Mouse (Mus musculus) stomach, embryonic 16.5 days (tissue): Measurements from ENCODE around the gene Stk11. TPM values are rescaled to one million over a fixed set of nuclear protein-coding genes. Genes with fewer than 3 reads are reported as not detected.

ENCODE experiments used
- ATAC-seq: fragments of 200-750 bp; cut with Nextera tagmentation; 2 replicates; pipeline ENCODE4 v1.8.0; 2017; ENCODE audit warnings: moderate number of reproducible peaks, moderate TSS enrichment; ENCODE audit not compliant: insufficient read depth, low FRiP score
- H3K27ac ChIP-seq: fragments of 300-500 bp; sonication (generic); 2 replicates; pipeline ENCODE4 v1.5.1; 2014; ENCODE audit warnings: low read length
- H3K27me3 ChIP-seq: fragments of 300-500 bp; sonication (generic); 2 replicates; pipeline ENCODE4 v1.6.1; 2014; ENCODE audit warnings: low read length, control low read depth, mixed read lengths; ENCODE audit not compliant: control insufficient read depth, insufficient read depth
- H3K36me3 ChIP-seq: fragments of 300-500 bp; sonication (generic); 2 replicates; pipeline ENCODE4 v1.6.1; 2014; ENCODE audit warnings: low read length; ENCODE audit not compliant: control insufficient read depth, insufficient read depth
- H3K4me1 ChIP-seq: fragments of 300-500 bp; sonication (generic); 2 replicates; pipeline ENCODE4 v1.6.1; 2014; ENCODE audit warnings: low read length, control low read depth, mixed read lengths; ENCODE audit not compliant: control insufficient read depth, insufficient read depth
- H3K4me2 ChIP-seq: fragments of 300-500 bp; sonication (generic); 2 replicates; pipeline ENCODE4 v1.6.1; 2014; ENCODE audit warnings: low read depth, low read length, mixed read lengths
- H3K4me3 ChIP-seq: fragments of 300-500 bp; sonication (generic); replicated peaks from 2 replicates; pipeline ENCODE4 v1.5.1; 2014; ENCODE audit warnings: mild to moderate bottlenecking, low read length
- H3K9ac ChIP-seq: fragments of 300-500 bp; sonication (generic); 2 replicates; pipeline ENCODE4 v1.6.1; 2014; ENCODE audit warnings: low read length
- H3K9me3 ChIP-seq: fragments of 300-500 bp; sonication (generic); replicated peaks from 2 replicates; pipeline ENCODE4 v1.6.1; 2016; ENCODE audit warnings: low read length, control low read depth; ENCODE audit not compliant: control insufficient read depth
- WGBS: fragments of 180-500 bp; shearing (Covaris S2); extraction: QIAGEN DNeasy Blood & Tissue Kit; methylation state at CpG from one replicate; pipeline ENCODE4 v1.1.7; 2014; 5-methylcytosine and 5-hydroxymethylcytosine counted together
- polyA plus RNA-seq: library from polyadenylated mRNA; unstranded; fragments of >200 nt; fragmentation: Nextera tagmentation; extraction: Ambion mirVana; gene quantifications from 2 replicates; pipeline ENCODE4 v1.2.1, GENCODE M21; 2015

The Stk11 gene
- polyA plus RNA-seq, 1 experiment from 2014 or later, result 14.5 TPM

DNA sequence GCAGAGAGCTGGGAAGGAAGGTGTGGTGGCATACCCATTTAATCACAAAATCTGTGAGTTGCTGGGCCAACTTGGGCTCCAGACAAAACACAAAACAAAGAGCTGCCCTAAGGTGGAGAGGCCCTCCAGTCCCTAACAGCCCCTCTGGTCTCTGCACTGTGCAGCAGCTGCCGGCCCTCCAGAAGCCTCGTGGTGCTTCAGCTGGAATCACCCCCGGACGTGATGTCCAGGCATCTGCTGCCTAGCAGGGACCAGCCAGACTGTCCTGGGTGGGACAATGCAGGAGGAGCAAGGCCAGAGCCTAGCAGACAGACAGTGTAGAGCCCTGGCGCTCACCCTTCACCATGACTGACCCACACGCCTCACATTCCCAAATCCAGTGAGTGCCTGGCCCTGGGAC is 24.1 kb upstream of the Stk11 start:
- ATAC-seq, result no peak

DNA sequence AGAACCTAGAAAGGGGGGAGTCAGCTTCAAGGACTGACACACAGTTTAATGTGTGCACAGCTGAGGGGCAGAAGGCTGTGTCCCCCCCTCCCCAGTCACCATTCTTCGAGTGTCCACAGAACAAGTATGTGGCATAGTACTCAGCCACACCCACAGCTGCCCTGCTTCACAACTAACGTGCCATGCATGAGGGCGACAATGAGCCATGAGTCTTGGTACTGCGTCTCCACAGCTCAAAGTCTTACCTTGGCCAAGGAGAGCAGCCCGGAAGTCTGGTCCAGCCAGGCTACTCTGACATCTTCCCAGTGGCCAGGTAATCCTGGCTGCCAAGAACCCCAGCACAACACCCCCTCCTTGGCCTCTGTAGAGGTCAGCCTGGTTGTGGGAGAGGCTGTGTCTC is 22.9 kb upstream of the Stk11 start:
- ATAC-seq, result no peak
- no peaks in the 10 kb centered on the region for H3K9me3 ChIP-seq
- H3K36me3 ChIP-seq, result no peaks in the 10 kb centered on the region
- H3K27ac ChIP-seq, result no peak overlapping the region
- H3K9ac ChIP-seq, result no peak overlapping the region
- H3K4me3 ChIP-seq, result no peak overlapping the region
- no peak overlapping the region for H3K4me2 ChIP-seq
- H3K4me1 ChIP-seq, result peaks cover 23% of the 10 kb centered on the region
- 73% methylated on average over 5 of the region's 5 CpGs for WGBS
- H3K27me3 ChIP-seq, result no peaks in the 10 kb centered on the region

More for the DNA sequence above, 24.1 kb upstream of the Stk11 start:
- H3K4me1 ChIP-seq, result peaks cover 16% of the 10 kb centered on the region; the same call in 1 of the 2 replicates
- no peak overlapping the region for H3K9ac ChIP-seq
- H3K27me3 ChIP-seq, result no peaks in the 10 kb centered on the region
- H3K36me3 ChIP-seq, result no peaks in the 10 kb centered on the region
- peak overlapping the region; percentile 15 for H3K27ac ChIP-seq
- no peak overlapping the region for H3K4me2 ChIP-seq
- H3K4me3 ChIP-seq, result no peak overlapping the region
- WGBS, result 92% methylated on average over 6 of the region's 6 CpGs
- H3K9me3 ChIP-seq, result no peaks in the 10 kb centered on the region

DNA sequence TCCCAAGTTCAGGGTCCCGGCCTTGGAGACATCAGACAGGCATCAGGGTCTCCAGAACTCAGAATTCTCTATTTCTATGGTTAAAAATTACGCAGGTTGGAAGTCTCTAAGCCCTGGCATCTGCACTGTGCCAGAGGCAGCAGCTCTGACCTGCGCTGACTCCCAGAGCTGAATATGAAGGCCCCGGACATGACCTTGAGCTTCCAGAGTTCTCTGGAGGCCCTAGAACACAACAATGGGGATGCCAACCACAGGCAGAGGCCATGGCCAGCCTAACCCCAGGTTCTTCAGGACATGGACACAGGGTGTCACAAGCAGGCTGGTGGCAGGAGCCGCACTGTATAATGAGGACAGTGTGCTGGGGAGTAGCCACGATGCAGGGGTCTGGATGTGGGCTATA is 21.5 kb upstream of the Stk11 start:
- H3K4me3 ChIP-seq, result no peak overlapping the region
- H3K27me3 ChIP-seq, result no peaks in the 10 kb centered on the region
- no peaks in the 10 kb centered on the region for H3K36me3 ChIP-seq
- no peaks in the 10 kb centered on the region for H3K9me3 ChIP-seq
- H3K4me1 ChIP-seq, result peaks cover 30% of the 10 kb centered on the region
- no peak overlapping the region for H3K27ac ChIP-seq
- no peak for ATAC-seq
- 87% methylated on average over 6 of the region's 6 CpGs for WGBS
- no peak overlapping the region for H3K4me2 ChIP-seq
- H3K9ac ChIP-seq, result no peak overlapping the region

DNA sequence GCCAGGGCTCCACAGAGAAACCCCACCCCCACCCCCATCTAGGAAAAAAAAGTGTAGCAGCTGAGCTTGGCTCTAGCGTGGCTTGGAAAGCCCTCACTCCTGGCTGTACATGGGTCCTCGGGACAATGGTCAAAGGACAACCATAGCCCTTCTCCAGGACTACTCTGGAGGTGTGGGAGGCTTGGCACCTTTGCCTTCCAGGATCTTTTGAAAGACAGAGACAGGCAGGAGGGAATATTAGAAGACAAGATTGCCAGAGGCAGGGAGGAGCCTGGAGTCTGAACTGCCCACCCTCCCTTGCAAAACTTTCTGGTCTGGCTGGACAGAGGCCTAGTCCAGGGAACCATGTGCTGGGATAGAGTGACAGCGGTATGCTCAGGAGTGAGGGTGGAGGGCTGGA is 20.9 kb upstream of the Stk11 start:
- ATAC-seq, result no peak
- no peak overlapping the region for H3K27ac ChIP-seq
- H3K9ac ChIP-seq, result no peak overlapping the region
- no peaks in the 10 kb centered on the region for H3K27me3 ChIP-seq
- H3K9me3 ChIP-seq, result no peaks in the 10 kb centered on the region
- H3K4me3 ChIP-seq, result no peak overlapping the region
- whole genome bisulfite sequencing, result 73% methylated on average over 3 of the region's 3 CpGs
- H3K4me1 ChIP-seq, result peaks cover 30% of the 10 kb centered on the region
- H3K4me2 ChIP-seq, result no peak overlapping the region
- no peaks in the 10 kb centered on the region for H3K36me3 ChIP-seq

DNA sequence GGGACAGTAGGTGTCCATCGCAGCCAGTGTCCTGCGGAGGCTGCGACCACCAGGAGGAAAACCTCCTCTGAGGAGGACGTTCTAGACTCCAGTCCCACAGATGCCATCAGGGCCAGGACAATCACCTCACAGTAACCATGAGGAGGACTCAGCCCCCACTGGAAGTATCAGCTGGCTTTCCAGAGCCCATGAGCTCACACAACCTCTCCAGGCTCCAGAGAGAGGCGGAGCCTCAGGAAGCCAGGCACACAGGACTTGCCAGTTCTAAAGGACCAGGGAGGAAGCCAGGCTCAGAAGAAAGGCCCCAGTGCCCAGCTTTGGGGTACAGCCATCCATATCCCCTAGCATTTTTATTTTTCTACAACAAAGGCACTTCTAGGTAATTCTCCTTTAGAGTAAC is 20.1 kb upstream of the Stk11 start:
- H3K4me2 ChIP-seq, result no peak overlapping the region
- peaks cover 34% of the 10 kb centered on the region for H3K4me1 ChIP-seq
- H3K27ac ChIP-seq, result no peak overlapping the region
- H3K9me3 ChIP-seq, result no peaks in the 10 kb centered on the region
- H3K27me3 ChIP-seq, result no peaks in the 10 kb centered on the region
- no peaks in the 10 kb centered on the region for H3K36me3 ChIP-seq
- no peak overlapping the region for H3K4me3 ChIP-seq
- no peak for ATAC-seq
- 83% methylated on average over 5 of the region's 5 CpGs for WGBS
- no peak overlapping the region; the same call in 1 of the 2 replicates for H3K9ac ChIP-seq

DNA sequence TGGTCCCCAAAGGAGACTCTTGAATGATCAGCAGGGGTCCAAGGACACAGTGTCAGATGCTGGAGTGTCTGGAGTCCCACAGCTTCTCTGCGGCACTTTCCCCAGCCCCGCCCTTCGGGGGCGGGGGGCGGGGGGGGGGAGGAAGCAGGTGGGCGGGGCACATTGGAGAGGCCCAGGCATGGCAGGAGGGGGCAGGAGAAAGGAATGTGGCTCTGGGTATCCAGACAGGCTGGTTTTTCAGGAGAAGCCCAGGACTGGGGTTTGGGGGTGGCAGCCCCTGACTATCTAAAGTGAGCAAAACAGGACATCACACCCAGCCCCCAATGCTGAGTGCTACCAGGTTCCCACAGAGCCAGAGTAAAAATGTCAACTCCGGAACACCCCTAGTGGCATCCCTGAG is 18.3 kb upstream of the Stk11 start:
- Histone ChIP-seq H3K27ac (peak overlapping the region; percentile 71), H3K4me1 (peaks cover 44% of the 10 kb centered on the region), H3K9ac (peak overlapping the region; percentile 28; the same call in 1 of the 2 replicates), H3K27me3 (no peaks in the 10 kb centered on the region), H3K36me3 (no peaks in the 10 kb centered on the region), H3K4me3 (no peak overlapping the region), H3K9me3 (no peaks in the 10 kb centered on the region), H3K4me2 (peak overlapping the region; percentile 10; the same call in 1 of the 2 replicates)
- 11% methylated on average over 7 of the region's 7 CpGs for WGBS
- ATAC-seq, result 0 out of 2 replicates have a peak, but pooled peaks have one; percentile 41

DNA sequence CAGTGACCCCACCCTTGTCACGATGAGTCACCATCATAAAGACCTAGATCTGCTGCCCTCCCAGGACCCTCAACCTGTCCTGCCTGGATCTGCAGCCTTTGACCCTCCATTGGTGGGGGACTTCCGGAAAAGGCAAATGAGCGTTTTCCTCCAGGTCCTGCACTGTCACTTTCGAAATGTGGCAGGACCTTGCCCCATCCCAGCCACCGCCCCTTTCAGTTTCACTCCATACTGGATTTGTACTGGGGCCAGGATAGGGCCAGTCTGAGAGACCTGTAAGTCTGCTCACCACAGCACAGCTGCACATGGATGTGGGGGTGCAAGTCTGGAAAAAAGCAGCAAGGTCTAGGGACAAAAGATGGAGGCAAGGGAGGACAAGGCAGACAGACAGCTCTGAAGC is 17.0 kb upstream of the Stk11 start:
- 0 out of 2 replicates have a peak overlapping the region, but pooled peaks have one; percentile 30 for H3K27ac ChIP-seq
- no peak for ATAC-seq
- H3K4me3 ChIP-seq, result no peak overlapping the region
- 72% methylated on average over 5 of the region's 5 CpGs for WGBS
- peaks cover 44% of the 10 kb centered on the region for H3K4me1 ChIP-seq
- H3K9ac ChIP-seq, result 0 out of 2 replicates have a peak overlapping the region, but pooled peaks have one; percentile 14
- no peaks in the 10 kb centered on the region for H3K9me3 ChIP-seq
- H3K27me3 ChIP-seq, result no peaks in the 10 kb centered on the region
- H3K4me2 ChIP-seq, result no peak overlapping the region
- no peaks in the 10 kb centered on the region for H3K36me3 ChIP-seq

DNA sequence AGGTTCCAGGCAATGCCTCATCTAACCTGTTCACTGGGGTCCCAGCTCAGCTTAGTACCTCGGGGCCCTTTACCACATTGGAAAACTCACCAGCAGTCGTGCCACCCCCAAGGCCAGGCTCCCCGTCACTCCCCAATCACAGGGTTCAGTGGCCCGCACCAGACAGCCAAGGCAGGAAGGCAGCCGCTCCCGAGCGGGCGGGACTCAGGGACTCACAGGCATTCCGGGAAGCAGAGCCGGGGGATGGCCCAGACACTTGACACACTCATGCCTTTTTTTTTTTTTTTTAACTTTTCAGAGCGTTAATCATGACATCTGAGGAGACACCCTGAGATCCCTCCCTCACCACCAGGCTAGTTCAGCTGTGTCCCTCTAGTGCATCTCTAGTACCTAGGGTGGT is 14.6 kb upstream of the Stk11 start:
- 43% methylated on average over 11 of the region's 11 CpGs for WGBS
- H3K36me3 ChIP-seq, result no peaks in the 10 kb centered on the region
- H3K9ac ChIP-seq, result peak overlapping the region; percentile 95; the same call in 1 of the 2 replicates
- H3K9me3 ChIP-seq, result no peaks in the 10 kb centered on the region
- H3K4me1 ChIP-seq, result peaks cover 42% of the 10 kb centered on the region
- H3K4me3 ChIP-seq, result peak overlapping the region; percentile 90
- ATAC-seq, result no peak
- peak overlapping the region; percentile 86 for H3K4me2 ChIP-seq
- no peaks in the 10 kb centered on the region for H3K27me3 ChIP-seq
- H3K27ac ChIP-seq, result 0 out of 2 replicates have a peak overlapping the region, but pooled peaks have one; percentile 16

DNA sequence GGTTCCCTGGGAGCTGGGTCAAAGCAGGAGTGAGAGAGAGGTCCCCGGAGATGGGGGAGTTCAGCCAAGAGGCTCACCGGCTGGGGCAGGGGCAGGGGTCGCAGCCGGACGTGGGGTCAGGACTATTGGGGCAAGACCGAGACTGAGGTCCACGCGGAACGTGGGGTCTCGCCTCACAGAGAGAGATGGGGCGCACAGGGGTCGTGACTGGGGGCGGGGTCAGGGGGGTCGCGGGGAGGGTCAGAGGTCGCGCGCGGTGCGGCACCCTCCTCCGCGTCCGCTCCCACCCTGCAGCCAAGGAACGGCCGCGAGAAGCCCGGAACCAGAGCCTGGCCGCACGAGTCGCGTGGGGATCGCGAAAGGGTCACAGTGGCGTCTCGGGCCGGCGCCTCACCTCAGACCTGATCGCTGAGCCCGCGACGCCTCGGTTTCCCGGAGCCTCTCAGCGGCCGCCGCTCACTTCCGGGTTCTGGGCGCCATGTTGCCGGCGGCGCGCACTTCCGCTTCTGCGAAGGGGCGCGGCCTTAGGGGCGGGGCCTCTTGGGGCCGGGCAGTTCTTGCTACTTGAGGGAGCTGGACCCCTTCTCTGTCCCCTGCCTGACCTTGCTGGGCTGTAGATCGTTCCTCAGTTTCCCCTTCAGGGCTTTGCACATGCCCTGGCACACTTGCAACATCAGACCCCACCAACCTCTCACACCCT is 13.2 kb upstream of the Stk11 start:
- Histone ChIP-seq H3K9ac (peak overlapping the region; percentile 95), H3K27me3 (no peaks in the 10 kb centered on the region), H3K36me3 (no peaks in the 10 kb centered on the region), H3K4me3 (peak overlapping the region; percentile 90), H3K4me1 (peaks cover 33% of the 10 kb centered on the region), H3K27ac (peak overlapping the region; percentile 70), H3K9me3 (no peaks in the 10 kb centered on the region), H3K4me2 (peak overlapping the region; percentile 86)
- WGBS, result under 1% methylated on average over 53 of the region's 59 CpGs
- peak; percentile 84 for ATAC-seq
